Mouse (Mus musculus) brown adipose tissue, adult 24 weeks (tissue): Measurements from ENCODE around the gene Gldc. TPM values are rescaled to one million over a fixed set of nuclear protein-coding genes. Genes with fewer than 3 reads are reported as not detected.

Experiments
- H3K27ac ChIP-seq: fragments of 200-500 bp; replicated peaks from 2 replicates; pipeline ENCODE4 v1.5.1; 2012; ENCODE audit warnings: low read depth, mild to moderate bottlenecking, low read length
- H3K4me1 ChIP-seq: fragments of 200-500 bp; 2 replicates; pipeline ENCODE4 v1.6.1; 2012; ENCODE audit warnings: low read length, mixed read lengths; ENCODE audit not compliant: control insufficient read depth, insufficient read depth, insufficient read length
- H3K4me3 ChIP-seq: fragments of 200-500 bp; 2 replicates; pipeline ENCODE4 v1.5.1; 2012; ENCODE audit warnings: low read depth, mild to moderate bottlenecking, low read length, moderate library complexity; ENCODE audit not compliant: insufficient read depth
- polyA plus RNA-seq: library from polyadenylated mRNA; stranded (reverse); fragments of >200 nt; gene quantifications from 2 replicates; pipeline ENCODE4 v1.2.4, GENCODE M21; 2012; ENCODE audit not compliant: missing spikeins, insufficient read depth, insufficient read length

Gldc gene
- polyA plus RNA-seq, 1 experiment = 0.44 TPM

DNA sequence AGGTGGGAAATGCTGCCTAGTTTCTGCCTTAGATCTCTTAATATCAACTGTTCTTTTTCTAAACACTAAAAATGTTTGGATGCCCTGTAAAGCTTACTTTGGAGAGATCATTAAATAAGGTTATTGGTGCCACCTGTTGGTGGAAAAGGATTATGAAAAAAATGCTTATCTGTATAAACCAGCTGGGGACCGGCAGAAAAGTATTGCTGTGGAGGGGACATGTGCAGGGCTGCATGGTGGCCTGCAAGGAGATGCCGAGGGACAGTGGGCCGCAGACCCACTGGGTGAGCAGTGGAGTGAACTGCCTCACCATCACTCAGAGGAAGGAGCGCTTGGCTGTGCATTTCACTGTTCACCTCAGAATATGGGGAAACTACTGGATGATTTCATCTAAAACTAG is 47.1 kb downstream of the Gldc start:
- Histone ChIP-seq H3K4me1 (no peaks in the 10 kb centered on the region), H3K4me3 (no peak overlapping the region), H3K27ac (no peak overlapping the region)

DNA sequence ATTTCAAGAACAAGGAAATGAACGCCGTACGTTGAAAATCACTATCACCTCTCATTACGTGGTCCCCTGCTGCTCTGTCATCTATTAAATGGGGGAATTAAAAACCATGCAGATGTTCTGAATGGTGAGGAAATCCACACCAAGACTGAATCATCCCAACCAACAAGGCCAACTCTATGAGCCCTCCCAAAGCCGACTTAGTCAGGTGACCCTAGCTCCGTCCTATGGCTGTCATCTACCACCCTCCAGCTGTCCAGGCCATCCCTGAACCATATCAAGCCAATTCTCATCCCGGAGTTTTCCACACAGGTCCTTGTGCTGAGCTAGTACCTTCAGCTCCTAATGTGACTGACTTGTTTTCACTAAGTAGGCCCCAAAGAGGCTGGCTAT is 49.6 kb downstream of the Gldc start:
- Histone ChIP-seq H3K4me3 (no peak overlapping the region), H3K27ac (no peak overlapping the region), H3K4me1 (no peaks in the 10 kb centered on the region)

DNA sequence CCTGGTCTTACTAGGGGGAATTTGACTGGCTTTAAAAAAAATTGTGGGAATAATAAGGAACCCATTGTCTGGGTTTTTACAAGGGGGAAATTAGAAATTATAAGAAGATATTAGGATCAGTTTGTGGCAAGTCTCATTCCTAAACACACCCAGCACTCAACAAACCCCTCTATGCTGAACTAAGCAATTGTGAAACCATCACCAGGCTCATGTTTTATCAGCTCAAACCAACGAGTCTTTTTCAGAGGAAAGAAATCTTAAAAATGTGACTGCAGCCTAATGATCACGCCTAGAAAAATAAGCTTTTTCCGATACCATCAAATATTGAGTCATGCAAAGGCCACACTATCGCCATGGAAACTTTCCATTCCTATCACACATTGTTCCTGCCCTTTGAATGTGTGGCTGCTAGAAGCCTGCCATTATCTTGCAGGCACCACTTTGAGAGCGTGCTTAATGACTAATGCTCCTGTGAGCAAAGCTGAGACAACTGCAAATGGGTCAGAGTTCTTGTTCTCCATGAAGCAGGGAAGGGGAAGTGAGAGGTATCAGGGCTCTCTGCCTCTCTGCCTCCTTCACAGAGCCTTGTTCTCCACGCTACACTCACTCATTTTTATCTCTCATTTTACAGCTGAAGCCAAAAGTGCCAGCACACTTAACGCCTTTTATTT is 50.1 kb downstream of the Gldc start:
- no peak overlapping the region for H3K27ac ChIP-seq
- no peaks in the 10 kb centered on the region for H3K4me1 ChIP-seq
- no peak overlapping the region for H3K4me3 ChIP-seq

DNA sequence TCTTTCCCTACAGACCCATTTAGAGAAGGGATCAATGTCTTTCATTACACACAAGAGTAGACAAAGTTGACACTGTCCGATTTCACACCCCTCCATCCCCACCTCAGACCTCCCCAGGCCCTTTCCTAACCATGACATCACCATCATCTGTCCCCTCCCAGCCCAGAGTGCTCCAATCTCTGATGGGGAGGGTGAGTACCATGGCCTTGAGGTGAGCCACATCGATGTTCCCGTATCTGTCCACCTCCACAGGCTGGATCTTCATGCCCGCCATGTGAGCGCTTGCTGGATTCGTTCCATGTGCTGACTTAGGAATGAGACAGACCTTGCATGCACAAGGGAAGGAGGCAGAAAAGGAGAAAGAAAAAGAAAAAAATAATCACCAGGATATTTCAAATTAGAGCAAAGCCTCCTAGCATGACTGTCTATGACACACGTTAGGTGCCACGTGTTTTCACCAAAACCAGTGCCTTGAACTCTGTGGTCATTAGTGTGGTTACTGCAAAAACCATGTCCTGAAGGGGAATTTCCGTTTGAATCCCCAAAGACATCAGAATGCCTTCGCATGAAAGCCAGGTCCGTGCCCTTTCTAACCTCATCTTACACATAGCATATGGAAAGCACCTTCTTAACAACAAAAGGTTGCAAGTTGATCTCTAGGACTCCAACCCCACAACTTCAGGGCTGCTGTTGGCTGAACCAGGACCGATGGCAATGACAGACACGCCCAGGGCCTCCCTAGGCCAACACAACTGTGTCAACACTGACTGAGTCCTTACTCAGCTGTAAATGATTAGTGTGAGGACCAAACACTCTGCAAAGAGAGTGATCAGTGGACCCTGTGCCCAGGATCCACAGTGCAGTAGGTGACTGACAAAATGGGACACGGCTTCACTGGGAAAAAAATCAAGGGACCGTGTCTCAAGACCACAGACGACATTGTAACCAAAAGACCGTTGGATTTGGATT is 56.6 kb downstream of the Gldc start:
- Histone ChIP-seq H3K27ac (no peak overlapping the region), H3K4me3 (no peak overlapping the region), H3K4me1 (no peaks in the 10 kb centered on the region)

DNA sequence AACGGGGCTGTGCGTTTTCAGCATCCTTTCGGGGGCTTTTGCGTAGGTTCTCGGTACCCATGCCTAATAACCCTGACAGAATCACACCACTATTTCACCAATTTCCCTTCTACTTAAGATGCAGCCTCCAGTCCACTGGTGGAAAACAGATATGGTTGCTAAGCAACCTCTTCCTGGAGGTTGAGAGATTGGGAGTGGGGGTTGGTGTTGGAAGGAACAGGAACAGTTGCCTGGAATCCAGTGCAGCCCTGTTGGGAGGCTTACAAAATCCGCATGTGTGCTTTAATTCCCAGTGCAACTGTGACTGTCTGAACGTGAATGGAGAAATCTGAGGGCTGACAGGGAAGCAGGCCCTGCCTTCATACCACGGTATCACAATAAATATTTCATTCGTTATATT is 57.5 kb downstream of the Gldc start:
- Histone ChIP-seq H3K4me1 (no peaks in the 10 kb centered on the region), H3K4me3 (no peak overlapping the region), H3K27ac (no peak overlapping the region)

DNA sequence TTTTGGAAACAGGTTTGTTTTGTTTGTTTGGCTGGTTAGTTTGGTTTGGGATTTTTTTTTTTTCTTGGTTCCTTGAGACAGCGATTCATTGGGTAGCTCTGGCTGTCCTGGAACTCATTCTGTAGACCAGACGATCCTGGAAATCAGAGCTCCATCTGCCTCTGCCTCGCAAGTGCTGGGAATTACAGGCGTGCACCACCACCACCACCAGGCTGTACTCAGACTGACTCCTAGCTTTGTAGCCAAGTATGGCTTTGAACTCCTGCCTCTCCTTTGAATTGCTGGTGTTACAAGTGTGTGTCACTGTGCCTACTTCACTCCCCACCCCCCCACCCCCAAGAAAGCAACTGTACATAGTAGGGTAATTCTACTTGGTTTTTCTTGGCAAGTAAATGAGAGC is 58.0 kb downstream of the Gldc start:
- H3K4me1 ChIP-seq = no peaks in the 10 kb centered on the region
- H3K4me3 ChIP-seq = no peak overlapping the region
- no peak overlapping the region for H3K27ac ChIP-seq

DNA sequence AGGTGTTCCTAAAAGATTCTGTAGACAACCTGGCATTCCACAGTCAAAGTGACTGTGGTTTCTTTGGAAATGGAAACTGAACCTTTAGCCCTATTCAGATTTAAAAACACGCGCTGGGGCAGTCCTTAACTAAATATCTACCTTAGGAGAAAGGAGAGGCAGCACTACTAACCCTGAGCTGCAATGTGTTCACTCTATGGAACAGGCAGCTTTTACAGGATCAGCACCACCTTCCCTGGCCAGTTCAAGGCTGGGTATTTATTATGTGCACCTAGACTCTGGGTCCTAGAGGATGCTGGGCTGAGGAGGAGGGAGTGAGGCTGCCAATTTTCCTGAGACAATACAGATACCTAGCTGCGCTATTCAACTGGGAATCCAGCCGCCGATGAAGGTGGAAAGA is 59.6 kb downstream of the Gldc start:
- H3K4me1 ChIP-seq = no peaks in the 10 kb centered on the region
- H3K27ac ChIP-seq = no peak overlapping the region
- H3K4me3 ChIP-seq = no peak overlapping the region

DNA sequence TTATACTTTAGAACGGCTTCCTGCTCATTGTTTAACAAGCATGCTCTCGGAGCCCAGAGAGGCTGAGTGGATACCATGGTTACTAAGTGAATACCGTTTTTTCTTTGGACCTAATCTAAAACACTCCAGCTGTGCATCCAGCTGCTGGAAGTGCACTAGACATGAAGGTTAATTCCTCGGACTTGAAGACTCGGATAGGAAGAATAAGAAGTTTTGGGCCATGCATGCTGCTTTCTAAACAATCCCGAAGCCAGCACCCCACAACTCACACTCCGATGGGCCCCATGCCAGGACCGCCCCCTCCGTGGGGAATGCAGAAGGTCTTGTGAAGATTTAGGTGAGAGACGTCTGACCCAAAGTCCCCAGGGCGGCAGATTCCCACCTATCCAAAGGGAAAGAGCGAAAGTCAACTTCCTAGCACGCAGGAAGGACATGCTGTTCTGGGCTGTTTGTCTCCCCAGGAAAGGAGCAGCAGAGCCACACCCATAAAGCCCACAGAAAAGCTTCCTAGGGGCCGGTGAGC is 60.2 kb downstream of the Gldc start:
- no peak overlapping the region for H3K27ac ChIP-seq
- no peaks in the 10 kb centered on the region for H3K4me1 ChIP-seq
- no peak overlapping the region for H3K4me3 ChIP-seq

DNA sequence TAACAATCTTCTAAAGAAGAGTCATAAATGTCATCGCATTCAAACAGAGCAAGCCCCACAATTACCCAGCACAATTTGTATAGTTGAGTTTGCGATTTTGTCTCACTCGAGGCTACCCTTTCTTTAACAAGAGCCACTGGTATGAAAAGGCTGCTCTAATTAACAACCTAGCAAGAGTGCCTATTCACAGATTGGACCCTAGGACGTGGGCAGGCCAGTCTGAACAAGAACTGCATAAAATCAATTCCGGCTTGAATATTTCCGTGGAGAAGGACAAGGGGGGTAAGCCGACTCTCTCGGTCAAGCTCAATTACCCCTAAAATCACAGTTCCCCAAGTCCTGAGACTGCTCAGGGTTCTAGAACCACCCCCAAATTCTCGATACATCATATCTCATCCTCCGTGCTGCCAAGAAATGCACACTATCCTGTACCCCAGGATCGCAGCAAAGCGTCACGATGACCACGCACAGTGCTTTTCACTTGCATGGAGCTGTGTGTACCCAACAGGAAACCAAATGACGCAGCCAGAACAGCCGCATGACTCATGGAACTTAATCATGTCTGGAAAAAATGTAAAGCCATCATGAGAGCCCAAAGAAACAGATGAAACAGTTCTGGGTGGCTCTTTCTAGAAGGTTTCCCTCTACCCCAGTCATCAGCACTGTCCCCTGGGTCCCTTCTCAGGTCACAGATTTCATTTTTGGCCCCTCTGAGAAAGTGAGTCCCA is 62.1 kb downstream of the Gldc start:
- H3K4me1 ChIP-seq = no peaks in the 10 kb centered on the region
- no peak overlapping the region for H3K27ac ChIP-seq
- no peak overlapping the region for H3K4me3 ChIP-seq

DNA sequence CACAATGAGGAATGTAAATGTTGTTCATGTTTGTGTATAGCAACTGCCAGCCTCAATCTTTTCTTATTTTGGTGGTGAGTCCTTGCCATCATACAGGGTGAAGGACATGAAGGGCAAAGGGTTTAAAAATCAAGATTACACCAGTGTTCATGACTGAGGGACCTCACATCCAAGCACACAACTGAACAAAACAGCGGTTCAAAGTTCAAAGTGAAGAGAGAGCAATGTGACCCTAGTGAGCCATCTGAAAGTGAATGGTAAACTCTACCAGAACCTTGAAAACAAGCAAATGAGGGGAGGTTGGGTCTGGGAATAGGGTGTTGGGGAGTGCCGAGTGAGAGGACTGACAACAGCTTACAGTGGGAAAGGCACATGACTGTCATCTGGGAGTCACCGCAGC is 63.8 kb downstream of the Gldc start:
- H3K4me3 ChIP-seq = no peak overlapping the region
- no peaks in the 10 kb centered on the region for H3K4me1 ChIP-seq
- no peak overlapping the region for H3K27ac ChIP-seq

DNA sequence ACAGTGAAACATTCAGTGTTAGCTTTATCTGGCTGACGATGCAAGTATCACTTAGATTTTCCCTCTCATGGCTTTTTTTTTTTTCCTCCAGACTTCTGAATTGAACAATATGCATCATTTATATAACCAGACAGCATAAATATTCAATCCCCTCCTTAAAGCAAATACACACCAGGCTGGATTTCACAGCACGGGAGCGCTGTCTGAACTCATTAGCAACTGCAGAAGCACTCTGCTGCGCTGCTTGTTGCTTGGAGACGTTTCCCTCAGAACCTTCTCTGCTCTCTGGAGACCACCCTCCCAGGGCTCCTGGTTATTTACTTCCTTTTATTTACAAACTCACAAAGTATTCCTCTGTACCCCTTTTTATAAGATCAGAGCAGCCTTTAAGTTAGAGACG is 66.1 kb downstream of the Gldc start:
- no peak overlapping the region for H3K27ac ChIP-seq
- no peaks in the 10 kb centered on the region for H3K4me1 ChIP-seq

DNA sequence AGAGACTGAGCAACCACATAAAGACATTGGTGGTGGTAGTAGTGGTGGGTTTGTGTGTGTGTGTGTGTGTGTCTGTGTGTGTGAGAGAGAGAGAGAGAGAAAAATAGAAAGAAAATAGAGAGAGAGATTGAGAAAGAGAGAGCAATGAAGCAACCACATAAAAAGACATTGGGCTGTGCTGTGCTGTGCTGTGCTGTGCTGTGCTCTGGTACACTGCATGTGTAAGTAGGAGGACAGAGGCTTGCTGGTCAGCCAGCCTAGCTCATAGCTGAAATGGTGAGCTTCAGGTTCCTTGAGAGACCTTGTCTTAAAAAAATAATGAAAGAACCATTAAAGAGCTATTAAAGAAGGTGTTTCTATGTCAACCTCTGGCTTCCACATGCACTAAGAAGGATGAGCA is 66.6 kb downstream of the Gldc start:
- Histone ChIP-seq H3K4me1 (no peaks in the 10 kb centered on the region), H3K4me3 (no peak overlapping the region)

More for the DNA sequence above, 66.1 kb downstream of the Gldc start:
- no peak overlapping the region for H3K4me3 ChIP-seq

DNA sequence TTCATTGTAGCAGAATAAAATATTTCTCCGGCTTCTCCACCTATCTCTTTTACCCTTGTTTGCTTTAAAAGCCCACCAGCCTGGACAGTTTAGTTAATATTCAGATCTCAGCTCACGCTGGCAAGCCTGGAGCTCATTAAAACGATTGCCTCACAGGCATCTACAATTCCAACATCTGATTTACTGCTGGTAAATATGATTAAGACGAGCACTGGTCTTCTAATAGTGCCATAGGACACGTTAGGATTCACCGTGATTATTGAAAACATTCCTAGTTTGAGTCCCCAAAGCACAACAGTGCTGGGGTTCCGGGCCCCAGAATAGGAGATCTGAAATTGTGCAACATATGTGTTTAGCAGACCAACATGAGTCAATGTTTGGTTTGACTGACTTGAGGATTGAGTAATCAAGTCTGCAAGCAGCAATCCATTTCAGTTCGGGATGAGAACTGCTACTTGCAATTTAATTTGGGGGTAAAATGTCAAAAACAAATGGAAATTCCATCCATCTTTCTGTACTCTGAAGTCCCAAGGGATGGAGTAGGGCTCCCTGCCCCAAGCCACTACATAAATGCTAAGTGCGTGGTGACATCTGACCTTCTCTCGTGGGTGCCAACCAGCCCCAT is 67.9 kb downstream of the Gldc start:
- Histone ChIP-seq H3K27ac (no peak overlapping the region), H3K4me3 (no peak overlapping the region)

More for the DNA sequence above, 66.6 kb downstream of the Gldc start:
- no peak overlapping the region for H3K27ac ChIP-seq

DNA sequence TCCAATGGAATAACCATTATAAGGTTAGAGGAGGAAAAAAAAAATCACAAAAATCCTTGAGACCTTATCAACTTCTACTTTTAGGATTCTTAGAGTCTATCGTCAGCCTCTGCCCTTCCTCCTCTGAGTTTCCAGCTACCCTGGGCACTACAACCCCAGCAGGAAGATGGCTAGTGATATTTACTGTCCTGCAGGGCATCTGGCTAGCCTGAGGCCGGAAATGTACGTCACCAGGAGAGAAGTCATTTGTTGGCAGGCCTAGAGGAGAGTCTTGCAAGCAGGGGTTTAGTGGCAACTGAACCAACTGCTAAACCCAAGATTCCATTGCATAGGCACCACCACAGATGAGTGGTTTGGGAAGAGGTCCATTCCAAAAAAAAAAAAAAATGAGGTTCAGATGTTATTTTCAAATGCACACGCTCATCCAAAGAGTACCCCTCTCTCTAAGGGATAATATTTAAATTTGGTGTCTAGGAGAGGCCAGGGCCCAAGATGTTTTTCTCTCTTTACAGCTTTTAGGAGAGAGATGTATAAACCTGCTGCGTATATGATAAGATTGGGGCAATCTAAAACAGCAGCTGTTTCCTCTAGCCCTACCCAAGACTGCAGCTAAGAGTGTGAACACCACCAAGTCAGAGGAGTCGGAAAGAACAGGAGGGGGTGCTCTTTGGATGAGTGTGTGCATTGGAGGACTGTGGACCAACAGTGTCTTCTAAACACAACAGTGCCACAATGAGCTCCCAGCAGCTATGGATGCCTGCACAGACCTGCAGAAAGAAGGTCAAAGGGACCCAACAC is 70.0 kb downstream of the Gldc start:
- no peak overlapping the region for H3K27ac ChIP-seq
- no peak overlapping the region for H3K4me3 ChIP-seq
- no peaks in the 10 kb centered on the region for H3K4me1 ChIP-seq

More for the DNA sequence above, 67.9 kb downstream of the Gldc start:
- no peaks in the 10 kb centered on the region for H3K4me1 ChIP-seq
